Mouse (Mus musculus): ENCODE results near the gene Slmap. TPM values are rescaled to one million over a fixed set of nuclear protein-coding genes. Genes with fewer than 3 reads are reported as not detected.

Slmap gene
- polyA plus RNA-seq, 1 experiment from 2014 or later = 14.1 TPM

DNA sequence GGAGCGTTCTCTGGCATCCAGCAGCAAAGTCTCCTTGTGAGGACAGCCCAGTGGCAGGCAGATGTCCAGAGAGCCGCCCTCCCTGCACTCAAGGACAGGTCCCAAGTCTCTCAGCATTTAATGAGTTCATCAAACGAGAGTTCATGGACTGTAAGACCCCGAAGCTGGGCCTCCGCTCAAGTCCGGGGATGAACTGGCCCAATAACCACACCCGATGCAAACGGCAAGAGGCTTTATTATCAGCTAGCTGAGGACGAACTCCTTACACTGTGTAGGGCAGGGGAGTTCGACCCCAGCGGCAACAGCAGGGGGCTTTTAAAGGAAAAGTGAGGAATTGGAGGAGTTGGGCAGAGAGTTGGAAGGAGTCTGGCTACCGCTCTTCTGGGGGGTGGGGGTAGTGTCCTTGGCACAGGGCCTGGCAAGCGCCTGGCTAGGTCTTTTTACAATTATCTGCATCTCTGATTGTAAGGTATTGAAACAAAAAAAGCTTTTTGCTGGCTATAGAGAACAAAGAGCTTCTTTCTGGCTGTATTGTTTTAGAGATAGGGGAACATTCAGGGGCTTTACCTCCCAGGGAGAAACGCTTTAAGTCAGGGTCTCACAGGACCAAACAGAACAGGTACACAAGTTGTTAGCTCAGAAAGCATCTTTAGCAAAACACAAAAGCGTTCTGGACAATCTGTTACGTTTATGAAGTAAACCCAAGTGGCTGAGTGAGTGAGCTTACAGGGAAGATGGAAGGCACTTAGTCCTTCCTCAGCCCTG lies 84.5 kb downstream of the Slmap start:
- Histone ChIP-seq H3K36me3 (no peaks in the 10 kb centered on the region; the same call in 1 of the 2 replicates), H3K27ac (replicated peaks) (no peak overlapping the region), H3K4me2 (peak overlapping the region; percentile 31), H3K9me3 (no peaks in the 10 kb centered on the region), H3K4me1 (replicated peaks) (peaks cover 10% of the 10 kb centered on the region), H3K9ac (no peak overlapping the region), H3K4me3 (no peak overlapping the region), H3K27me3 (no peaks in the 10 kb centered on the region)
- 18% methylated on average over 16 of the region's 16 CpGs for WGBS
- ATAC-seq (ENCODE audit: low FRiP score, low read depth) = no peak

DNA sequence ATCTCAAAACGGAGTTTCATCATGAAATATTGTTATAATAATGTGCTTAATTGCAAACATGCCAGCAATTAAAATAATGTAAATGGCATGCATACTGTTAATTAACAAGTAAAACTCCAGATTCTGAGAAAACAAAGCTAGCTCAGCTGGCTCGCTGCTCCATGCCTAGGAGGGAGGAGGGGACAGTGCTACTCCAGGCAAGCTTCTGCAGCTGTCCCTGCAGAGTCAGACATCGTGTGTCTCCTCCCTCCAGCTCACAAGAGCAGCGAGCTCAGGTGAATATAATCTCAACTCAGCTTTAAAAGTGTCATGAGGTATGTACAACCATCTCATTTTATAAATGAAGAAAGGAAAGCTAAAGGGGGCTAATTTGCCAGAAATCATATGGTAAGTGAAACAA lies 86.2 kb downstream of the Slmap start:
- Histone ChIP-seq H3K36me3 (no peaks in the 10 kb centered on the region; the same call in 1 of the 2 replicates), H3K9ac (no peak overlapping the region), H3K4me3 (no peak overlapping the region), H3K4me1 (replicated peaks) (peaks cover 10% of the 10 kb centered on the region), H3K27ac (replicated peaks) (no peak overlapping the region), H3K27me3 (no peaks in the 10 kb centered on the region), H3K9me3 (no peaks in the 10 kb centered on the region), H3K4me2 (no peak overlapping the region)
- no peak for ATAC-seq (ENCODE audit: low FRiP score, low read depth)
- WGBS = 68% methylated on average over 4 of the region's 4 CpGs

DNA sequence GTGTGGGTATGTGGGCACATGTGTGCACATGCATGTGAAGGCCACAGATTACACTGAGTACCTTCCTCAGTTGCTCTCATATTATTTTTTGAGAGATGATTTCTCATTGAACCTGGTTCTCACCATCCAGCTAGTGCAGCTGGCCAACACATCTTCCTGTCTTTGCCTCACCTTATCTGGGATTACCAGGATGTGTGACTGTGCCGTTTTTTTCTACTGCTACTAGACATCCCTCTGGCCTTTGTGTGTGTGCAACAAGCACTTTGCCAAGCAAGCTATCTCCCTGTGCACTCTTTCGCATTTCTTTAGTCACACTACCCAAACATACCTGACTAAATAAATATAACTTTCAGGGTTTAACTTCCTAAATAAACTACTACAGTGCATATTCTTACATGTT lies 87.5 kb downstream of the Slmap start:
- no peak overlapping the region for H3K9ac ChIP-seq
- no peak overlapping the region for H3K4me2 ChIP-seq
- no peak overlapping the region for H3K4me3 ChIP-seq
- H3K27ac ChIP-seq (replicated peaks) = no peak overlapping the region
- WGBS = 92% methylated on average over 2 of the region's 2 CpGs
- ATAC-seq (ENCODE audit: low FRiP score, low read depth) = no peak
- no peaks in the 10 kb centered on the region for H3K9me3 ChIP-seq
- H3K27me3 ChIP-seq = no peaks in the 10 kb centered on the region
- H3K36me3 ChIP-seq = no peaks in the 10 kb centered on the region
- H3K4me1 ChIP-seq (replicated peaks) = peaks cover 10% of the 10 kb centered on the region

DNA sequence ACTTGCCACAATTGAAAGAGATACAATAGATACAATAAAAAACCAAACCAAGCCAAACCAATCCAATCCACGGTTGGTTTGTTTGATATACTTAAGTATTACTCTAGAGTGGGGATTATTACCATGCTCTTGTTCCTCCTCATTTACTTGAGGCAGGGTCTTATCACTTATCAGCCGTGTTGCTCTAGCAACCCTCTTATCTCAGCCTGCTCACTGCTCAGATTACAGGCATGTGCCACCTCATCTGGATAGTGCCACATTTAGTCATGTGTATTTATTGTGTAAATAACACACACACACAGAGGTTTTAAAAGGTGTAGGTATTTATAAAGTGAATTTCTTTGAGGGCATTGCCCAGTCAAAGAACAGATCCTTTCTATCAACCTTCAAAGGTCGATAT lies 88.2 kb downstream of the Slmap start:
- ATAC-seq (ENCODE audit: low FRiP score, low read depth) = no peak
- Histone ChIP-seq H3K27me3 (no peaks in the 10 kb centered on the region), H3K4me3 (no peak overlapping the region), H3K27ac (replicated peaks) (no peak overlapping the region), H3K4me2 (no peak overlapping the region), H3K36me3 (no peaks in the 10 kb centered on the region), H3K4me1 (replicated peaks) (peaks cover 10% of the 10 kb centered on the region), H3K9me3 (no peaks in the 10 kb centered on the region), H3K9ac (no peak overlapping the region)
- 85% methylated on average over 3 of the region's 3 CpGs for WGBS

DNA sequence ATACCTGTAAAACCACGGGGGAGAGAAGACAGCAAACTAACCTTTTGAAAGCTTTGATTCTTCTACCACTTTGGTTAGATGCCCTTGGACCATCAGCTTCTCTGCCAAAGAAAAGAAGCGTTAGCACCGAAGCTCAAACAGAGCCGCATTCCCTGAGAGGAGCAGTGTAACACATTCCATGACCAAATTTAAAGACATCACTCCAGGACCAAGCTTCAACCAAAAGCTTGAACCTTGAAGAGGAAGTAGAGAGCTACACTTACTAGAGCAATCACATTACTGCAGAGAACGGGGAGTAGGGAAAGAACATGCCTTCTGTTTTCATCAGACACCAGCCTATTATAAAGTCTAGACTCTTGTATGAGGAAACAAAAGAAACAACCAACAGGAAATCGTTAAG lies 92.2 kb downstream of the Slmap start:
- no peaks in the 10 kb centered on the region for H3K9me3 ChIP-seq
- H3K27ac ChIP-seq (replicated peaks) = no peak overlapping the region
- no peaks in the 10 kb centered on the region for H3K27me3 ChIP-seq
- H3K9ac ChIP-seq = no peak overlapping the region
- no peak overlapping the region for H3K4me3 ChIP-seq
- H3K36me3 ChIP-seq = peaks cover 3% of the 10 kb centered on the region; the same call in 1 of the 2 replicates
- no peak for ATAC-seq (ENCODE audit: low FRiP score, low read depth)
- 79% methylated on average over 6 of the region's 6 CpGs for WGBS
- no peak overlapping the region for H3K4me2 ChIP-seq
- no peaks in the 10 kb centered on the region for H3K4me1 ChIP-seq (replicated peaks)

DNA sequence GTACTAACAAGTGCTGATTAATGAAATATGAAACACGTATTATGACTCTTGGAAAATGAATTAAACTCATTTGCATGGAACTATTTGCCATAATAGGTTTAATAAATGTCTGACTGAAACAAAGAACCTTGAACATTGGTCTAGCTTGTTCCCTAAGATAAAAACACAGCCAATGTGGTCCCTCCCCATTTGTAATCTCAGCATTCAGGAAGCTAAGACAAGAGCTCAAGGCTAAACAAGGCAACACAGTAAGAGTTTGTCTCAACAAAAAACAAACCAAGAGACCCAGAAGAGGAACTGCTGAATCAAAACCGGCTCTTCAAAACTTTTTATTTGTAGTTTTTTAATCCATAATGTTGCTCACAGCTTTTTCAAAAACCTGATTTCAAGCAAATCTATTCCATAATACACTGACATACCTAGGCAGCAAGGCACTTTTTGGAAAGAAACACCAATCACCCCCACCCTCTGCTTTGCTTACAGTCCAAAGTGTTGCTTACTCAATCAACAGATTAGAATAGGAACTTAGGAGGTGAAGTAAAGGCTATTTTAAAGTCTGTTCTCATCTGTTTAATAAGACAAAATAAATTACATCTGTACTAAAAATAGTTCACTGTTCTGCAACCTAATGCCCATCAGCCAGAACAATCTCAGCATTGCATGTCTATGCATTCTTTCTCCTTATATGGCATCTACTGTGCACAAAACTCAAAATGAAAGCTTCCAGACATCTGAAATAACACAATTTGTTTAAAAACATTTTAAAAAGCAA lies 93.5 kb downstream of the Slmap start:
- H3K9me3 ChIP-seq = no peaks in the 10 kb centered on the region
- no peak for ATAC-seq (ENCODE audit: low FRiP score, low read depth)

DNA sequence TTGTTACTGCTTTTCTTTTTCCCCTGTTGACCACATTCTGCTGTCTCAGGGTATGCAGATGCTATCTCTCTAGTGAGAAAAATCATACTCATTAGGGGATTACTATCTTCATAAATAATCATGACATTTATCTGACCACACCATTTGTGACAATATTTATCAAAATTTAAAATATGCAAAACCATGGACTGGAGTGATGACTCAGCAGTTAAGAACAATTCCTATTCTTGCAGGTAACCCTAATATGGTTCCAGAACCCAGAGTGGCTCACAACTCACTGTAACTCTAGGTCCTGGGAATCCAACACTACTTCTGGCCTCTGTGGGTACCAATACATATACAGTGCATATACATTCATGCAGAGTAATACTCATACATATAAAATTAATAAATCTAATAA lies 94.7 kb downstream of the Slmap start:
- no peak overlapping the region for H3K4me2 ChIP-seq

More for the DNA sequence above, 93.5 kb downstream of the Slmap start:
- Histone ChIP-seq H3K27ac (replicated peaks) (no peak overlapping the region), H3K4me3 (no peak overlapping the region), H3K36me3 (peaks cover 4% of the 10 kb centered on the region), H3K9ac (no peak overlapping the region), H3K4me2 (no peak overlapping the region), H3K4me1 (replicated peaks) (no peaks in the 10 kb centered on the region), H3K27me3 (no peaks in the 10 kb centered on the region)
- 83% methylated on average over 2 of the region's 2 CpGs for WGBS

DNA sequence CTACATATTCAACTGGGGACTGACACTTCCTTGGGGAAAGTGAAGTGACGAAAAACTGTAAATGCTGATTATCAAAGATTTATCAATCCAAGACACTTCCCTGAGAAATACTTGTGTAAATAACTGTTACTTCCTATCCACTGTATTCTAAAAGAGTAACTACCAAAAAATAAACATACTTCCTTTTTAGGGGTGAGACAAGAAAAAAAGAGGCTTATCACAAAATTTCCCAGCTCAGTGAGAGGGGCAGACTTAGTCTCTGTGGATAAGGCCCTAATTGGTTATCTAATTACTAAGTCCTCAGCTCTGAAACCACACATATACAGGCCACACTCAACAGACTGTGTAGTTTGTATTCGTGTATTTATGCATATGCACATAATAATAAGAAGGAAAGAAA lies 97.0 kb downstream of the Slmap start:
- no peak for ATAC-seq (ENCODE audit: low FRiP score, low read depth)
- Histone ChIP-seq H3K27ac (replicated peaks) (no peak overlapping the region), H3K27me3 (no peaks in the 10 kb centered on the region), H3K9me3 (no peaks in the 10 kb centered on the region), H3K4me3 (no peak overlapping the region), H3K4me1 (replicated peaks) (no peaks in the 10 kb centered on the region), H3K9ac (no peak overlapping the region), H3K4me2 (no peak overlapping the region), H3K36me3 (peaks cover 12% of the 10 kb centered on the region)
- WGBS = 90% methylated on average over 2 of the region's 2 CpGs

More for the DNA sequence above, 94.7 kb downstream of the Slmap start:
- no peak for ATAC-seq (ENCODE audit: low FRiP score, low read depth)
- no peak overlapping the region for H3K27ac ChIP-seq (replicated peaks)
- peaks cover 12% of the 10 kb centered on the region for H3K36me3 ChIP-seq
- no peak overlapping the region for H3K9ac ChIP-seq
- H3K27me3 ChIP-seq = no peaks in the 10 kb centered on the region
- H3K9me3 ChIP-seq = no peaks in the 10 kb centered on the region
- H3K4me1 ChIP-seq (replicated peaks) = no peaks in the 10 kb centered on the region
- no peak overlapping the region for H3K4me3 ChIP-seq

DNA sequence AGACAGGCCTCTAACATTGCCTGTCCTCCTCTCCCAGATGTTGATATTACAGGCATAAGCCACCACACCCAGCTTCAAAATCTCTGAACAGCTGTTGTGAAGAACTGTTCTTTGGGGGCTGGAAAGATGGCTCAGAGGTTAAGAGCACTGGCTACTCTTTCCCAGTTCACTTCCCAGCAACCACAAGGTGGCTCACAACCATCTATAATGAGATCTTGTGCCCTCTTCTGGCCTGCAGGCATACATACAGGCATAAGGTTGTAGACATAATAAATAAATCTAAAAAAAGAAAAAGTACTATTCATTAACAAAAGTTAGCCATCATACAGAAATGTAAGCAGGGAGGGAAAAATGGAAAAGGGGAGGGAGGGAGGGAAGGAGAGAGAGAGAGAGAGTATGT lies 98.4 kb downstream of the Slmap start:
- Histone ChIP-seq H3K4me1 (replicated peaks) (no peaks in the 10 kb centered on the region), H3K9me3 (no peaks in the 10 kb centered on the region), H3K4me3 (no peak overlapping the region), H3K27ac (replicated peaks) (no peak overlapping the region), H3K36me3 (peaks cover 12% of the 10 kb centered on the region), H3K9ac (no peak overlapping the region), H3K27me3 (no peaks in the 10 kb centered on the region), H3K4me2 (no peak overlapping the region)
- no peak for ATAC-seq (ENCODE audit: low FRiP score, low read depth)

DNA sequence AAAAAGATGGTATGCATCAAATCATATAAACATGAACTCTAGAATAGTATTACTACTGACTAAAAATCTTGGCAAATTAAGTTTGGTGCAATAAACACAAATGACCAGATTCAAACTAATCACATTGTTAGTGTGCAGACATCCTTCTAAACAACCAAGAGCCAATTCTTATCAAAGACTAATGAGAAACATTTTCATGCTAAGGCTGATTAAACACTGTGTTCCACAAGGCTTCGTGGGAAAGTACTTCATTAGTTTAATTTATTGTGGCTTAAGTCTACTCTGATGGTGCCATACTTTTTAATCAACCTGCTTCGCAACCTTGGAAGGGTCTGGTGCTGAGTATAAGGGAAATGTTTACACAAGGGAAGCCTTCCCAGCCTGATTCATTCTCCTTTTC lies 102.4 kb downstream of the Slmap start:
- WGBS = 64% methylated on average over 2 of the region's 2 CpGs
- Histone ChIP-seq H3K27me3 (no peaks in the 10 kb centered on the region), H3K27ac (replicated peaks) (no peak overlapping the region), H3K9me3 (no peaks in the 10 kb centered on the region), H3K36me3 (peaks cover 15% of the 10 kb centered on the region), H3K4me2 (no peak overlapping the region), H3K4me1 (replicated peaks) (no peaks in the 10 kb centered on the region), H3K4me3 (no peak overlapping the region), H3K9ac (no peak overlapping the region)
- no peak for ATAC-seq (ENCODE audit: low FRiP score, low read depth)

DNA sequence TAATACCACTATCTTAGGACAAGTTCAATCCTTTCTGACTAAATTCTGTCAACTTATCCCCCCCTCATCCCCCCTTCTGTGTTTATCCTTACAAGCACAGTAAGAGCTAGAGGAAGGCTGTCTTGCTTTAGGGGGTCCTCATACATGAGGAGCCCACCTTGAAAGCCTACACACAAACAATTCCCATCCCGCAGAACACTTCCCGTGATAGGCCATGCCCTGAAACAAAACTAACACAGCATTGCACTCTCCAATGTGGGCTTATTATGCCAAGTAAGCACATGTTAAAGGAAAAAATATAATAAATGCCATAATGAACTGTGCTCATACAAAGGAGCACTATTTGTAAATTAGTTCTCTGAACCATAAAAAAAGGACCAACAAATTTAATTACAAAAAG lies 102.8 kb downstream of the Slmap start:
- Histone ChIP-seq H3K4me2 (no peak overlapping the region), H3K4me3 (no peak overlapping the region), H3K27me3 (no peaks in the 10 kb centered on the region), H3K9ac (no peak overlapping the region), H3K9me3 (no peaks in the 10 kb centered on the region), H3K4me1 (replicated peaks) (no peaks in the 10 kb centered on the region), H3K27ac (replicated peaks) (no peak overlapping the region), H3K36me3 (peaks cover 19% of the 10 kb centered on the region)
- ATAC-seq (ENCODE audit: low FRiP score, low read depth) = no peak
- WGBS = 87% methylated on average over 2 of the region's 2 CpGs

DNA sequence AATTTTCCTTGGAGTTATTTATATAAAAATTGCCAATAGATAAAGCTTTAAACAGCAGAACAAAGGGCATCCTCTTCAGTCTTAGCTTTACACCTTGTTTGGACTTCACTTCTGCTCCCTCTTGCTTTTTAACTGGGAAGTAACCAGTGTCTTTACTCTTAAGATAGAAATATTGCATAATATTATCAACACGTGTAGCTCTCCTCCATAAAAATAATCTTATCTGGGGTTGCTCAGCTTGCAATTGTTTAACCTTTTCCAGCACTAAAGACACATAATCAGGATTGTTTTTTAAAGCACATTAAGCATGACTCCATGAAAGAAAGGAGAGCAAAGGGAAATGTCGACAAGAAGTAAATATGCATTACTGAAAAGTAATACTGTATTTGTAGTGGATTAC lies 114.5 kb downstream of the Slmap start:
- no peak overlapping the region for H3K27ac ChIP-seq (replicated peaks)
- peaks cover 17% of the 10 kb centered on the region for H3K36me3 ChIP-seq
- no peaks in the 10 kb centered on the region for H3K27me3 ChIP-seq
- no peak for ATAC-seq (ENCODE audit: low FRiP score, low read depth)
- H3K4me2 ChIP-seq = no peak overlapping the region
- WGBS = 83% methylated on average over 2 of the region's 2 CpGs
- H3K9me3 ChIP-seq = no peaks in the 10 kb centered on the region
- no peak overlapping the region for H3K9ac ChIP-seq
- no peaks in the 10 kb centered on the region for H3K4me1 ChIP-seq (replicated peaks)
- H3K4me3 ChIP-seq = no peak overlapping the region

All from hindbrain, embryonic 15.5 days (tissue).